Mouse (Mus musculus) bone marrow macrophage, adult 2 months (primary cell): ENCODE results near the gene Tacc2.

Experiments
- CTCF ChIP-seq: IDR thresholded peaks from 2 replicates; pipeline ENCODE4 v1.5.1; 2012; ENCODE audit warnings: low read depth, mild to moderate bottlenecking, low read length, moderate library complexity
- POLR2A ChIP-seq: IDR thresholded peaks from 2 replicates; pipeline ENCODE4 v1.6.1; 2012; ENCODE audit warnings: mild to moderate bottlenecking, low read depth, low read length, borderline replicate concordance

GRCm38 (mm10) chr7:130649257-130649656, 72.0 kb downstream of the Tacc2 start:
- no peak for TF ChIP-seq CTCF
- no peak for TF ChIP-seq POLR2A
